Mouse (Mus musculus) heart, embryonic 15.5 days (tissue): ENCODE measurements around the gene Aip. TPM values are rescaled to one million over a fixed set of nuclear protein-coding genes. Genes with fewer than 3 reads are reported as not detected.

Experiments
- ATAC-seq: fragments of 200-750 bp; cut with Nextera tagmentation; replicated peaks from 2 replicates; pipeline ENCODE4 v1.8.0; 2017; ENCODE audit warnings: low read depth, moderate TSS enrichment; ENCODE audit not compliant: insufficient number of reproducible peaks, insufficient read depth, low FRiP score
- H3K27ac ChIP-seq: fragments of 300-500 bp; sonication (generic); 2 replicates; pipeline ENCODE4 v1.5.1; 2015; ENCODE audit warnings: mild to moderate bottlenecking, inconsistent platforms
- H3K27me3 ChIP-seq: fragments of 300-500 bp; sonication (generic); 2 replicates; pipeline ENCODE4 v1.6.1; 2015; ENCODE audit warnings: inconsistent platforms
- H3K36me3 ChIP-seq: fragments of 300-500 bp; sonication (generic); 2 replicates; pipeline ENCODE4 v1.6.1; 2015; ENCODE audit warnings: mild to moderate bottlenecking, inconsistent platforms
- H3K4me1 ChIP-seq: fragments of 300-500 bp; sonication (generic); replicated peaks from 2 replicates; pipeline ENCODE4 v1.6.1; 2015; ENCODE audit warnings: inconsistent platforms
- H3K4me2 ChIP-seq: fragments of 300-500 bp; sonication (generic); 2 replicates; pipeline ENCODE4 v1.6.1; 2015; ENCODE audit warnings: inconsistent platforms, mild to moderate bottlenecking, moderate library complexity
- H3K4me3 ChIP-seq: fragments of 300-500 bp; sonication (generic); 2 replicates; pipeline ENCODE4 v1.5.1; 2015; ENCODE audit warnings: mild to moderate bottlenecking, inconsistent platforms
- H3K9ac ChIP-seq: fragments of 300-500 bp; sonication (generic); 2 replicates; pipeline ENCODE4 v1.6.1; 2015; ENCODE audit warnings: mild to moderate bottlenecking, inconsistent platforms
- H3K9me3 ChIP-seq: fragments of 300-500 bp; sonication (generic); replicated peaks from 2 replicates; pipeline ENCODE4 v1.6.1; 2016; ENCODE audit warnings: inconsistent platforms
- WGBS: fragments of 180-500 bp; shearing (Covaris S2); methylation state at CpG from one replicate; pipeline ENCODE4 v1.1.7; 2015; ENCODE audit warnings: mixed read lengths; 5-methylcytosine and 5-hydroxymethylcytosine counted together
- polyA plus RNA-seq: library from polyadenylated mRNA; unstranded; fragments of >200 nt; fragmentation: Nextera tagmentation; extraction: Ambion mirVana; gene quantifications from 2 replicates; pipeline ENCODE4 v1.2.1, GENCODE M21; 2015

Aip gene
- polyA plus RNA-seq, 1 experiment from 2014 or later = 78.1 TPM

DNA sequence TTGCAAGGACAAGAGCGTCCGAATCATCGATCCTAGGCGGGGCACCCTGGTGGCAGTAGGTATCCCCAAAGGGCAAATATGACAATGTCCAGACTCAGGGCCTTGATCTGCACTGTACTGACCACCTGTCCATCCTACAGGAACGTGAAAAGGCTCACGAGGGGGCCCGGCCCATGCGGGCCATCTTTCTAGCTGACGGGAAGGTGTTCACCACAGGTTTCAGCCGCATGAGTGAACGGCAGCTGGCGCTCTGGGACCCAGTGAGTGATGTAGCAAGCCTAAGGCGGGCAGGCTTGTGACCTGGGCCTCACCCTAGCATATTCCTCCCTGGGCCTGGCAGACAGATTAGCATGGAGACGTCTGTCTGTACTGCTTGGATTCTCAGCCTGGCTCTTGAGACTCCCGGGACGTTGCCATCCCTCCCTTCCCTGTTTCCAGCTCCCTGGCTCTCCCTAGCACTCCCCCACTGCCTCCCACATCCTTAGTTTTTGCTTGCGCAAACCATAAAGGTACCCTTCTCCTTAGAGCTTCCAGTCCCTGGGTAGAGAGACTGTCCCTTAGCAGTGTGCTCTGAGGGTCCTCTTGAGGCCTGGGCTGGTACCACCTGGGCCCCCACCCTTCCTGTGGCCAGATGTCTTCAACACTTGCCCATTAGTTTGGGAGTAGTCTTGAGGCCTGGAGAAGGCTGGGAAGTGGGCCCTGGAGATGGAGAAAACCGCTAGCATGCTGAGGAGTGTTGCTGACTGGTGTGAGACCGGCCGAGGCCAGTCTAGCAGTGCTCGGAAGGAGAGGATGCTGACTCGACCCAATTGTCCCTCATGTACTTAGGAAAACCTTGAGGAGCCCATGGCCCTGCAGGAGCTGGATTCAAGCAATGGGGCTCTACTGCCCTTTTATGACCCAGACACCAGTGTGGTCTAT is 25.2 kb upstream of the Aip start:
- WGBS = 87% methylated on average over 22 of the region's 22 CpGs
- ATAC-seq = no peak
- H3K9ac ChIP-seq = no peak overlapping the region

DNA sequence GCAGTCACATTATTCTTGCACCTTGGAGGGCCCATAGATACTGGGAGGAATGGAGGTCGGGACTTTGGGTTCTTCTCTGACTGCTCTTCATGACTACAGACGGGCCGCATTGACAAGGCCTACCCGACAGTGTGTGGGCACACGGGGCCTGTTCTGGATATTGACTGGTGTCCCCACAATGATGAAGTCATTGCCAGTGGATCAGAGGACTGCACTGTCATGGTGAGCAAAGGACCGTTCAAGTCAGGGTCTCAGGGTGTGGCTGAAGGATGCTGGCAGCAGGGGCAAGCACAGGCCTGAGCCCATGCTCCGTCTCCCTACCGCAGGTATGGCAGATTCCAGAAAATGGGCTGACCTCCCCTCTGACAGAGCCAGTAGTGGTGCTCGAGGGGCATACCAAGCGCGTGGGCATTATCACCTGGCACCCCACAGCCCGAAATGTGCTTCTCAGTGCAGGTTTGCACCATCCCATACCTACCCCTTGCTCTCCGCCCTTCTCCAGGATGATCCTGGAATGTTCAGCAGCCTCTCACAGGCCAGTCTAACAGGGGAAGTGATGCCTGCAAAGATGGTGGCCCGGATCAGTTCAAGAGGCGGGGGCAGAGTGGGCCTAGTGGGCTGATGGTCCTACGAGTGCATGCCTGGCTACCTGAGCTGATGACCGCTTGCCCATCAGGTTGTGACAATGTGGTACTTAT is 24.3 kb upstream of the Aip start:
- H3K4me1 ChIP-seq = peaks cover 44% of the 10 kb centered on the region
- peaks cover 21% of the 10 kb centered on the region for H3K36me3 ChIP-seq
- no peaks in the 10 kb centered on the region for H3K27me3 ChIP-seq
- H3K9ac ChIP-seq = no peak overlapping the region; the same call in 1 of the 2 replicates
- WGBS = 90% methylated on average over 17 of the region's 17 CpGs
- no peak overlapping the region for H3K27ac ChIP-seq
- no peaks in the 10 kb centered on the region for H3K9me3 ChIP-seq
- ATAC-seq = no peak
- peak overlapping the region; percentile 81 for H3K4me2 ChIP-seq
- H3K4me3 ChIP-seq = peak overlapping the region; percentile 94

More for the DNA sequence above, 25.2 kb upstream of the Aip start:
- no peak overlapping the region for H3K4me3 ChIP-seq
- no peak overlapping the region for H3K27ac ChIP-seq
- H3K4me2 ChIP-seq = no peak overlapping the region
- H3K9me3 ChIP-seq = no peaks in the 10 kb centered on the region
- peaks cover 44% of the 10 kb centered on the region for H3K4me1 ChIP-seq
- peaks cover 23% of the 10 kb centered on the region for H3K36me3 ChIP-seq
- H3K27me3 ChIP-seq = no peaks in the 10 kb centered on the region

DNA sequence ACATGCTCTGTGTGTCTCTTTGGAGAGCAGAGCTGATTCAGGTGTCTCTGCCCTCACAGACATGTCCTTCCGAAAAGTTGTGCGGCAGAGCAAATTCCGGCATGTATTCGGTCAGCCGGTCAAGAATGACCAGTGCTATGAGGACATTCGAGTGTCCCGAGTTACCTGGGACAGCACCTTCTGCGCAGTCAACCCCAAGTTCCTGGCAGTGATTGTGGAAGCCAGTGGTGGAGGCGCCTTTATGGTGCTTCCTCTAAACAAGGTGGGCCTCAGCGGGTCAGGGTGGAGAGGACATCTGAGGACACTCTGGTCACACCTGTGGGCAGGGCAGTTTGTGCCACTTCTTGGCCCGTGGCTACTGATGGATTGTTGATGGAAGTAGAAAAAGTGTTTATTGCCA is 23.6 kb upstream of the Aip start:
- H3K4me3 ChIP-seq = peak overlapping the region; percentile 94
- ATAC-seq = no peak
- peak overlapping the region; percentile 83 for H3K27ac ChIP-seq
- H3K9ac ChIP-seq = peak overlapping the region; percentile 96
- H3K4me2 ChIP-seq = peak overlapping the region; percentile 81
- peaks cover 21% of the 10 kb centered on the region for H3K36me3 ChIP-seq
- 80% methylated on average over 11 of the region's 11 CpGs for WGBS
- H3K4me1 ChIP-seq = peaks cover 44% of the 10 kb centered on the region
- H3K27me3 ChIP-seq = no peaks in the 10 kb centered on the region
- no peaks in the 10 kb centered on the region for H3K9me3 ChIP-seq

DNA sequence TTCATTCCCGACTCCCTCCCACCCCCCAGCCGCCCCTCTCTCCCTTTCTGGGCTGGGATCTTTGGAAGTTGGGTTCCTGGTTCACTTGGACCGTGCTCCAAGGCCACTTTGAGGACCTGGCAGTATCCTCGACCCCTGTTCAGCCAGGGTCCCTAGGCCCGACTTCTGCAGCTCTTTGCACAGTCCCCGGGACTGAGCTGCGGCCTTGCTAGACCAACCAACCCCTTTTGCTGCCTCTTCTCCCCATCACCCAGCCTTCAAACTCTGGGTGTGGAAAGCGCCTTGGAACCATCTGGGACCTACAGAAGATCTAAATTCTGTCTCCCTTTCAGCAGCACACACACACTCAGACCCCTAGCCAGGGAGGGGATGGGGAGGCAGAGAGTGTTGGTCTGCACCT is 23.2 kb upstream of the Aip start:
- 0 out of 2 replicates have a peak, but pooled peaks have one; percentile 17 for ATAC-seq
- Histone ChIP-seq H3K27me3 (no peaks in the 10 kb centered on the region), H3K4me2 (peak overlapping the region; percentile 81)

DNA sequence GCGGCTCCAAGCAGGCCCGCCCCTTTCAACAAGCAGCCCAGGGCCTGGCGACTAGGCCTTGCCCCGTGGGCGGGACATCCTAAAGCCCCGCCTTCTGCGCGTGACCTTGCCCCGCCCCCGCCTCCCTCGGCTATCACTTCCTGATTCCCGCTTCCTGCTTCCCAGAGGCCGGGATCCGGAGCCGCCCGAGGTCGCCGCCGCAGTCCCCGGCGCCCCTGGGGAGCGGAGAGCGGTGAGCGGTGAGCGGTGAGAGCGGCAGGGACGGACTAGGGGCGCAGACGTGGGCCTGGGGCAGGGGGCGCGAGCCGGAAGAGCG is 22.8 kb upstream of the Aip start, which contains the start of gene Coro1b:
Coro1b (plus strand) TSS at position 129 of the 316 bp plus-strand sequence.
- peak within 1 kb of the TSS; percentile 94 for H3K4me3 ChIP-seq
- H3K4me1 ChIP-seq = peaks cover 41% of the 10 kb centered on the region
- peak within 1 kb of the TSS; percentile 96 for H3K9ac ChIP-seq
- H3K4me2 ChIP-seq = peak within 1 kb of the TSS; percentile 81
- H3K27me3 ChIP-seq = no peaks in the 10 kb centered on the region
- under 1% methylated on average over 27 of the region's 33 CpGs for WGBS
- H3K9me3 ChIP-seq = no peaks in the 10 kb centered on the region
- peak; percentile 95 for ATAC-seq
- peak within 1 kb of the TSS; percentile 83 for H3K27ac ChIP-seq
- peaks cover 16% of the 10 kb centered on the region for H3K36me3 ChIP-seq

More for the DNA sequence above, 23.2 kb upstream of the Aip start:
- WGBS = 2% methylated on average over 8 of the region's 8 CpGs
- H3K36me3 ChIP-seq = peaks cover 20% of the 10 kb centered on the region
- no peaks in the 10 kb centered on the region for H3K9me3 ChIP-seq
- peak overlapping the region; percentile 83 for H3K27ac ChIP-seq
- peak overlapping the region; percentile 94 for H3K4me3 ChIP-seq
- H3K4me1 ChIP-seq = peaks cover 44% of the 10 kb centered on the region
- H3K9ac ChIP-seq = peak overlapping the region; percentile 96

DNA sequence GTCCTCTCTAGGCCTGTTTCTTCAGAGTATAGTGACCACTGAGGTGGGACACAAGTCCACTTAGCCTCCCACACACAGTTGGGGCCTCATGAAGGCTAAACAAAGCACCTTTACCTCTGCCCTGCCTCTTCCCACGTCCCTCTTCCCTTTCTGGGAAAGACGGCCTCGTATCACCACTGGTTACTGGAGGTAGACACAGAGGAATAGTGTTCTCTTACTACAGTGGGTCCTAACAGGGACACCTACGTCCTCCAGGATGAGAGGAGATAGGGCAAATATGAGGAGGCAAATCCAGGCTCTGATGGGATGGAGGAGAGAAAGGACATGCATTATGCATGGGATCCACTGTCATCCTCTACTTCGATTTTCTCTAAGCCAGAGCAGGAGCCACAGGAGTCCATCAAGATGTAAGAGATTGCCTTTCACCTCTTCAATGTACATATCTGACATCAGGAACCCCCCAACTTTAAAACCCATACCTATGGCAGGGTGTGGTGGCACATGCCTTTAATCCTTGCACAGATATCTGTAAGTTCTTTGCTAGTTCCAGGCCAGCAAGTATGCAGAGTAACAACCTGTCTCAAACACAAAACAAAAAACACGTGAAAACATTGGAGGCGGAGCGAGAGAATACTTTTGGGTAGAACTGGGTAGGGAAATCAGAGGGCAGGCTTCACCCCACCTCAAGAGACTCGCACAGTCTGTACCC is 22.3 kb upstream of the Aip start:
- ATAC-seq = 0 out of 2 replicates have a peak, but pooled peaks have one; percentile 1
- Histone ChIP-seq H3K4me2 (peak overlapping the region; percentile 81), H3K4me3 (peak overlapping the region; percentile 94), H3K4me1 (peaks cover 38% of the 10 kb centered on the region), H3K9ac (peak overlapping the region; percentile 44), H3K9me3 (no peaks in the 10 kb centered on the region), H3K36me3 (peaks cover 12% of the 10 kb centered on the region), H3K27me3 (no peaks in the 10 kb centered on the region), H3K27ac (peak overlapping the region; percentile 83)
- 41% methylated on average over 9 of the region's 9 CpGs for WGBS

DNA sequence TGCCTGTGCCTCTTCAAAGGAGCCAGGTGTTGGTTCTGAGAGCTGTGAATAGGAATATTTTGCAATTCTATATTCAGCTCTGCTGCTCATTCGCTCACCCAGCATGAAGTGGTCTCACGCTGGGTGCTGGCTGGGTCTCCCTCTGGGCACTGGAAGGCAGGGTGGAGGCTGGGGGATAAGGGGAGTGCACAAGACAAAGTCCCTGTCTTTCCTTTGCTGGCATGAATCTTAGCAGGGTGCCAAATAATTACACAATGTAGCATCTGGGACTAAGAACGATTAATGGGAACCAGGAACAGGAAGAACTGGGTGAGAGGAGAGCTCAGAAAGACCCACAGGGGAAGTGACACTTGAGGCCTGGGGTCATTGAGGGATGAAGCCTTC is 21.4 kb upstream of the Aip start:
- peaks cover 12% of the 10 kb centered on the region for H3K36me3 ChIP-seq
- 51% methylated on average over 3 of the region's 3 CpGs for WGBS
- ATAC-seq = no peak
- H3K4me2 ChIP-seq = no peak overlapping the region
- peaks cover 35% of the 10 kb centered on the region for H3K4me1 ChIP-seq
- no peaks in the 10 kb centered on the region for H3K9me3 ChIP-seq
- H3K9ac ChIP-seq = no peak overlapping the region
- no peak overlapping the region for H3K27ac ChIP-seq
- no peaks in the 10 kb centered on the region for H3K27me3 ChIP-seq
- no peak overlapping the region for H3K4me3 ChIP-seq

DNA sequence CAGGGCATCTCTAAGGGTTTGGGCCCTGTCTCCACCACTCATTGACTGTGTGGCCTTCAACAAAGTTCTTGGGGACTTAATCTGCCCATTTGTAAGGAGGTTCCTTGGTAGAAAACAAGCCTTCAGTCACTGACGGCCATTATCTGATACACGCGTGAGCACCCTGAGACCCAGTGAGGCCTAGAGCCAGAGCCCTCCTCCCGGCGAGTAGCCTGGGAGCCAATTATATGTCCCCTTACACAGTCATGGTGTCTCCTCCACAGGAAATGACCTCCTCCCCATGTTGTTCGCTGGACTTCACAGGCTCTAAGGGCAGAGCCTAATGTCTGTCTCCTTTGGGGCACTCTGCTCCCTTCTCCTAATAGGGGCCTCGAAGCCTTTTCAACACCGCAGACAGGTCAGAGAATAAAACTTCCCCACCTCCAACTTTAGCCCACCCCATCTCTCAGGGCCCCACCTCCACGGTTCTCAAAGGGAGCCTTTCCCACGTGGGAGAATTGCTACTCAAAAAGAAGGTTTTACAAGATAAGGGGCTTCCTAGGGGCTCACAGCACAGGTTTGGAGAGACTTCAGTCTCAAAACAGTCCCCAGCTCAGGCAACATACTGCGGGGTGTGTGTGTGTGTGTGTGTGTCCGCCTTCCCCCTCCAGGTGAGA is 20.8 kb upstream of the Aip start:
- no peak overlapping the region for H3K9ac ChIP-seq
- ATAC-seq = no peak
- H3K27me3 ChIP-seq = no peaks in the 10 kb centered on the region
- H3K4me3 ChIP-seq = no peak overlapping the region
- H3K4me1 ChIP-seq = peaks cover 32% of the 10 kb centered on the region
- H3K36me3 ChIP-seq = peaks cover 12% of the 10 kb centered on the region
- no peaks in the 10 kb centered on the region for H3K9me3 ChIP-seq
- no peak overlapping the region for H3K4me2 ChIP-seq
- 59% methylated on average over 12 of the region's 12 CpGs for WGBS
- no peak overlapping the region for H3K27ac ChIP-seq

DNA sequence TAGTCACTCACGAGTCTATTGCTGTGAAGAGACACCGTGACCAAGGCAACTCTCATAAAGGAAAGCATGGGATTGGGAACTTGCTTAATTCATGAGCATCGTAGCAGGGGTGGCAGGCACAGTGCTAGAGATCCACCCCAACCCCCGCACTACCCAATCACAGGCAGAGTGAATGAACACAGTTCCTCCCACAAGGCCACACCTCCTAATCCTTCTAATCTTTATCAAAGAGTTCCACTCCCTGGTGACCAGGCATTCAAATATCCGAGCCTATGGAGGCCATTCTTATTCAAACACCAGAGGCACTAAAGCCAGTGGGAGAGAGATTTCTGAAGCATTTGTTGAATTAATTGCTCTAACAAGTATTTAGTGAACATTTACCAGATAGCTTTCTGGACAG is 20.3 kb upstream of the Aip start:
- no peak for ATAC-seq
- H3K4me2 ChIP-seq = no peak overlapping the region
- H3K4me1 ChIP-seq = peaks cover 27% of the 10 kb centered on the region
- no peaks in the 10 kb centered on the region for H3K27me3 ChIP-seq
- peaks cover 7% of the 10 kb centered on the region for H3K36me3 ChIP-seq
- H3K9me3 ChIP-seq = no peaks in the 10 kb centered on the region
- H3K4me3 ChIP-seq = no peak overlapping the region
- no peak overlapping the region for H3K27ac ChIP-seq
- 90% methylated on average over 5 of the region's 5 CpGs for WGBS
- H3K9ac ChIP-seq = no peak overlapping the region

DNA sequence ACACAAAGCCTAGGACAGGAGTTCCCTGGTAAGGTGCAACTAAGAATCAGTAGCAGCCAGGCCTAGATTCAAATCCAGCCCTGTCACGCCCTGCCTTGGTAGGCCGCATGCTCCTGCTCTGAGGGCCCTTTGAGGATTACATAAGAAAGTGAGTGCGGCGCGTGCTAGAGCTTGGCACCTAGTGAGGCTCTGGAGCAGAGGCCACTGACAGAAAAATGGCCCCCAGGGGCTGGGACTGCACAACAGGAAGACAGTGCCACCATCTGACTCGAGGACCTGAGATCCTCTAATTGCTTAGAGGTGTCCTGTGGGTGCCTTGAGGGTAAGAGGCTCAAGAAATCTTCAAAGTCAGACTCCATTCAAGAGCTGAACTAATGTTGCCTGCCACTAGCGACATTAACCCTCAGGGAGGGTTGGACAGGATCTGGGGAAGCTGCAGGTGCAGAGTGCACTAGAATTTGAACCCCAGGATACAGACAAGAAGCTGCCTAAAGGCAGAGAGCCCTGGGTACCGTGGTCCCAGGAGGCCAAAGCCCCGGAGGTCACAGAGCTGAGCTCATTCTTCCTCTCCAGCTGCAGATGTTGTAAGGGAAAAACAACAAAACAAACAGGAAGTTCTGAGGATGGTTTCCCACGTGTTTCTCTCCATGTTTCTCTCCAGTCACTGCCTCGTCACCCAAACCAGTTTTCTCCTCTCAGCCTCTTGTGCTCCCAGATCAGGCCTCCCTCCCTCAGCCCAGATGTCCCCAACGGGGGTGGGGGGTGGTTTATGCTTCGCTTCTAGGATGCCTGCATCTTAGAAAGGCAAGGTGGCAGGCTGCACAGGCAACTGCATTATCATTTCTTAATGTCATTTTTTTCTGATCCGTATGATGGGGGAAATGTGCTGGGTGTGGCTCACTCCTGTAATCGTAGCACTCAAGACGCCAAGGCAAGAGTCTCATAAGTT is 19.2 kb upstream of the Aip start:
- H3K36me3 ChIP-seq = no peaks in the 10 kb centered on the region
- WGBS = 76% methylated on average over 16 of the region's 16 CpGs
- no peaks in the 10 kb centered on the region for H3K9me3 ChIP-seq
- H3K4me2 ChIP-seq = no peak overlapping the region
- ATAC-seq = no peak
- H3K9ac ChIP-seq = no peak overlapping the region
- H3K4me1 ChIP-seq = peaks cover 18% of the 10 kb centered on the region
- H3K27ac ChIP-seq = 0 out of 2 replicates have a peak overlapping the region, but pooled peaks have one; percentile 28
- H3K4me3 ChIP-seq = no peak overlapping the region
- H3K27me3 ChIP-seq = no peaks in the 10 kb centered on the region
